Mouse (Mus musculus) thymus, adult 2 months (tissue): ENCODE data around the gene Akap5.

Experiments
- CTCF ChIP-seq: fragments of 200-500 bp; IDR thresholded peaks from 2 replicates; pipeline ENCODE4 v1.5.1; 2012; ENCODE audit warnings: mild to moderate bottlenecking, control low read depth, low read length, moderate library complexity, borderline replicate concordance; ENCODE audit not compliant: control insufficient read depth, poor library complexity, insufficient read depth; ENCODE audit errors: extremely low read depth
- POLR2A ChIP-seq: fragments of 200-500 bp; IDR thresholded peaks from 2 replicates; pipeline ENCODE4 v1.6.1; 2012; ENCODE audit warnings: mild to moderate bottlenecking, low read length, control low read depth, moderate library complexity; ENCODE audit not compliant: control insufficient read depth, poor library complexity, insufficient read depth; ENCODE audit errors: extremely low read depth

GRCm38 (mm10) chr12:76324679-76325431 lies at the start of gene Akap5:
- TF ChIP-seq POLR2A, result no peak
- TF ChIP-seq CTCF, result no peak
